Mouse (Mus musculus): ENCODE data around the gene Pnliprp2.

Pnliprp2 gene

GRCm38 (mm10) chr19:58795114-58795669, 35.7 kb downstream of the Pnliprp2 start:
- DNase-seq (ENCODE audit: low spot score): peak; percentile 35

GRCm38 (mm10) chr19:58805191-58805779, 45.8 kb downstream of the Pnliprp2 start:
- no peak for DNase-seq (ENCODE audit: low spot score)

GRCm38 (mm10) chr19:58806364-58806763, 46.8 kb downstream of the Pnliprp2 start:
- peak; percentile 86 for DNase-seq (ENCODE audit: low spot score)

GRCm38 (mm10) chr19:58808864-58809263, 49.3 kb downstream of the Pnliprp2 start:
- no peak for DNase-seq (ENCODE audit: low spot score)

GRCm38 (mm10) chr19:58810536-58810935, 51.0 kb downstream of the Pnliprp2 start:
- no peak for DNase-seq (ENCODE audit: low spot score)

- no peak for DNase-seq (ENCODE audit: low spot score)
Measured at GRCm38 (mm10) chr19:58815179-58815922, 55.8 kb downstream of the Pnliprp2 start.

GRCm38 (mm10) chr19:58816453-58817041, 57.0 kb downstream of the Pnliprp2 start:
- DNase-seq (ENCODE audit: low spot score): no peak

GRCm38 (mm10) chr19:58817398-58817797, 57.9 kb downstream of the Pnliprp2 start:
- no peak for DNase-seq (ENCODE audit: low spot score)

GRCm38 (mm10) chr19:58818571-58819415, 59.3 kb downstream of the Pnliprp2 start:
- DNase-seq (ENCODE audit: low spot score): no peak

- DNase-seq (ENCODE audit: low spot score): peak; percentile 75
Measured at GRCm38 (mm10) chr19:58822454-58823200, 63.1 kb downstream of the Pnliprp2 start.

- DNase-seq (ENCODE audit: low spot score): no peak
Measured at GRCm38 (mm10) chr19:58823301-58823700, 63.8 kb downstream of the Pnliprp2 start.

GRCm38 (mm10) chr19:58824316-58824715, 64.8 kb downstream of the Pnliprp2 start:
- no peak for DNase-seq (ENCODE audit: low spot score)
